Mouse (Mus musculus) limb, embryonic 12.5 days (tissue): ENCODE data around the gene Zfp983. TPM values are rescaled to one million over a fixed set of nuclear protein-coding genes. Genes with fewer than 3 reads are reported as not detected.

Experiments used
- ATAC-seq: fragments of 200-750 bp; cut with Nextera tagmentation; 2 replicates; pipeline ENCODE4 v1.8.0; 2017; ENCODE audit warnings: low read depth, moderate TSS enrichment; ENCODE audit not compliant: insufficient number of reproducible peaks, insufficient read depth, low FRiP score, low TSS enrichment
- H3K27ac ChIP-seq: fragments of 300-500 bp; sonication (generic); 2 replicates; pipeline ENCODE4 v1.5.1; 2016; ENCODE audit warnings: mild to moderate bottlenecking, moderate library complexity
- H3K27me3 ChIP-seq: fragments of 300-500 bp; sonication (generic); 2 replicates; pipeline ENCODE4 v1.6.1; 2016; ENCODE audit warnings: mild to moderate bottlenecking, moderate library complexity
- H3K36me3 ChIP-seq: fragments of 300-500 bp; sonication (generic); 2 replicates; pipeline ENCODE4 v1.6.1; 2016; ENCODE audit warnings: mild to moderate bottlenecking, moderate library complexity
- H3K4me1 ChIP-seq: fragments of 300-500 bp; sonication (generic); replicated peaks from 2 replicates; pipeline ENCODE4 v1.6.1; 2016
- H3K4me2 ChIP-seq: fragments of 300-500 bp; sonication (generic); 2 replicates; pipeline ENCODE4 v1.6.1; 2016; ENCODE audit warnings: mild to moderate bottlenecking, moderate library complexity
- H3K4me3 ChIP-seq: fragments of 300-500 bp; sonication (generic); replicated peaks from 2 replicates; pipeline ENCODE4 v1.5.1; 2016; ENCODE audit warnings: mild to moderate bottlenecking
- H3K9ac ChIP-seq: fragments of 300-500 bp; sonication (generic); replicated peaks from 2 replicates; pipeline ENCODE4 v1.6.1; 2016; ENCODE audit warnings: mild to moderate bottlenecking, moderate library complexity
- H3K9me3 ChIP-seq: fragments of 300-500 bp; sonication (generic); 2 replicates; pipeline ENCODE4 v1.6.1; 2016; ENCODE audit warnings: mild to moderate bottlenecking, moderate library complexity
- WGBS: fragments of 180-500 bp; shearing (Covaris S2); methylation state at CpG from one replicate; pipeline ENCODE4 v1.1.7; 2016; 5-methylcytosine and 5-hydroxymethylcytosine counted together
- polyA plus RNA-seq: library from polyadenylated mRNA; unstranded; fragments of >200 nt; fragmentation: Nextera tagmentation; extraction: Ambion mirVana; gene quantifications from 2 replicates; pipeline ENCODE4 v1.2.1, GENCODE M21; 2016

Gene Zfp983
- polyA plus RNA-seq, 1 experiment from 2014 or later, result 5.2 TPM

GRCm38 (mm10) chr17:21693342-21693741 lies 42.9 kb downstream of the Zfp983 start:
- Histone ChIP-seq H3K4me1 (no peaks in the 10 kb centered on the region), H3K9ac (no peak overlapping the region), H3K4me2 (no peak overlapping the region), H3K27me3 (no peaks in the 10 kb centered on the region), H3K27ac (no peak overlapping the region), H3K36me3 (peaks cover 31% of the 10 kb centered on the region), H3K4me3 (no peak overlapping the region), H3K9me3 (no peaks in the 10 kb centered on the region)
- no peak for ATAC-seq
- WGBS, result 82% methylated on average over 3 of the region's 3 CpGs

DNA sequence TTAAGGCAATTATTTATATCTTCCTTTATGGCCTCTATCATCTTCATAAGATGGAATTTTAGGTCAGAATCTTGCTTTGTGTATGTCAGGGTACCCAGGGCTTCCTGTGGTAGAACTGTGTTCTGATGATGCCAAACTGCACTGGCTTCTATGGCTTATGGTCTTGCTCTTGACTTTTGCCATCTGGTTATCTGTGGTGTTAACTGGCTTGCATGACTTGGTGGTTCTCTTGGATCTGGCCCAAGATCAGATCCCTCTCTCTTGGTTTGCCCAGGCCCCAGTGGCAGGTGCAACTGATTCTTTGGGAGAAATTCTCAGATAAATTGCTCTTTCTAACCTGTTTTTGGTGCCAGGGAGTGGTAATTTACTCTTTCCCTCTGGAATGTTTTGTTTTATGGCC lies 45.6 kb downstream of the Zfp983 start:
- no peaks in the 10 kb centered on the region for H3K9me3 ChIP-seq
- no peak overlapping the region for H3K27ac ChIP-seq
- no peak overlapping the region for H3K4me2 ChIP-seq
- no peak overlapping the region for H3K9ac ChIP-seq
- peaks cover 9% of the 10 kb centered on the region for H3K36me3 ChIP-seq
- no peak overlapping the region for H3K4me3 ChIP-seq
- ATAC-seq, result no peak
- H3K27me3 ChIP-seq, result no peaks in the 10 kb centered on the region
- no peaks in the 10 kb centered on the region for H3K4me1 ChIP-seq

GRCm38 (mm10) chr17:21702281-21703240 lies 52.1 kb downstream of the Zfp983 start:
- no peaks in the 10 kb centered on the region for H3K9me3 ChIP-seq
- ATAC-seq, result no peak
- 48% methylated on average over 5 of the region's 5 CpGs for WGBS
- H3K4me1 ChIP-seq, result no peaks in the 10 kb centered on the region
- no peak overlapping the region for H3K4me2 ChIP-seq
- no peaks in the 10 kb centered on the region for H3K36me3 ChIP-seq
- no peak overlapping the region for H3K27ac ChIP-seq
- H3K27me3 ChIP-seq, result no peaks in the 10 kb centered on the region
- H3K9ac ChIP-seq, result no peak overlapping the region
- no peak overlapping the region for H3K4me3 ChIP-seq

GRCm38 (mm10) chr17:21703414-21703813 lies 53.0 kb downstream of the Zfp983 start:
- Histone ChIP-seq H3K36me3 (no peaks in the 10 kb centered on the region), H3K9ac (no peak overlapping the region), H3K9me3 (no peaks in the 10 kb centered on the region), H3K27me3 (no peaks in the 10 kb centered on the region), H3K4me2 (no peak overlapping the region), H3K27ac (no peak overlapping the region), H3K4me1 (peaks cover under 1% of the 10 kb centered on the region; the same call in 1 of the 2 replicates), H3K4me3 (no peak overlapping the region)
- ATAC-seq, result no peak
- WGBS, result 86% methylated on average over 1 of the region's 1 CpGs

DNA sequence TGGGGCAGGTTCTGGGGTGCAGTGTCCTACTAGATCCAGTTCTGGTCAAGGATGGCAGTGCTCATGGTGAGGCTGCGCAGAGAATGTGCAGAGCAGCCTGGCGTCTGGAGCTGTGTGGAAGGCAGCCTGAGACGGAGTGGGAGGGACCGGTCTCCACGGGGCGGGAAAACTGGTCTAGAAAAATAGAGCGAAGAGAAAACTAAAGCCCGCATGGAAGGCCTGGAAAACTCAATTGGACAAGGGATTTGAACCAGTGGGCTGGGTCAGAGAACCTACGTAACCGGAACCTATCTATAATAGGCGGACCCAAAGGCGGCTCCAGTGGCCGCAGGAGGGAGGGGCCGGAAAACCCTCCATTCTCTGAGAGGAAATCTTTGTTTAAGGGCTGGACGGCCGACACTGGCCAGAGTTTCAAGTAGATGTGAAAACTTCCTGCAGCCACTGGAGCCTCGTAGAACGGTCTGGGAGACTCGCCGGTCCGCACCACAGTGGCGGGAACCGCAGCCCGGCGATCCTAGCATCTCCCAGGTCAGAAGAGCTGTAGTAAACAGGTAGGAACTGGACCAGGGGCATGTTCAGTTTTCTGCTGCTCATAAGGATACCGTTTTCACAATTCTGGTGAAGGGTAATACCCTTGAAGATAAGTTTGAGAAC lies 57.0 kb downstream of the Zfp983 start, which contains the start of gene Zfp760:
TSS of gene Zfp760 (plus strand) at position 399 of the 654 bp plus-strand sequence.
- whole genome bisulfite sequencing, result 6% methylated on average over 26 of the region's 26 CpGs
- peak; percentile 99 for ATAC-seq
- no peaks in the 10 kb centered on the region for H3K9me3 ChIP-seq

DNA sequence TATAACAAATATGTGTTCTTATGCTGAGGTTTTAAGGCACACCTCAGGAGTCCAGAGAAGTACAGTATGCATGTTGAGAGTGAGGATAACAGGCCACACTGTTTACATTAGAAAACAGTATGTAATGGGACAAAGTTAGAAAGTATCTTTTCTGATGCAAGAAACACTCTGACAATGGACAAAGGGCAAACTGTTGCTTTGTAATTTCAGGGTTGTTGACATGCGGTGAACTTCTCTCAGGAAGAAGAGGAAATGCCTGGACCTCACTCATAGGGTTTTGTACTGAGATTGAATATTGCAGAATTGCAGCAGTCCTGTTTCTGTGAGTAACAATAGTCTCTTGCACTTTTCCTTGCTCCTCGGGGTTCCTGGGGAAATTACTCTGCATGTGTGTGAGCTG lies 58.0 kb downstream of the Zfp983 start:
- Histone ChIP-seq H3K27ac (no peak overlapping the region), H3K4me2 (peak overlapping the region; percentile 64), H3K9me3 (no peaks in the 10 kb centered on the region), H3K36me3 (peaks cover 25% of the 10 kb centered on the region), H3K4me1 (peaks cover 7% of the 10 kb centered on the region), H3K9ac (peak overlapping the region; percentile 69), H3K4me3 (peak overlapping the region; percentile 68), H3K27me3 (no peaks in the 10 kb centered on the region)
- no peak for ATAC-seq
- 47% methylated on average over 2 of the region's 2 CpGs for WGBS

More for the DNA sequence above, 57.0 kb downstream of the Zfp983 start, which contains the start of gene Zfp760:
- Histone ChIP-seq H3K36me3 (peaks cover 19% of the 10 kb centered on the region), H3K4me3 (peak within 1 kb of the TSS; percentile 68), H3K4me2 (peak within 1 kb of the TSS; percentile 64), H3K27me3 (no peaks in the 10 kb centered on the region), H3K27ac (peak within 1 kb of the TSS; percentile 97), H3K9ac (peak within 1 kb of the TSS; percentile 69), H3K4me1 (peaks cover 7% of the 10 kb centered on the region)

Other genes starting within 250 kb of the Zfp983 start
- gene Zfp54, start 227.4 kb upstream of the Zfp983 start, polyA plus RNA-seq, result 2.4 and 2.8 TPM in 2 replicates
- gene Zfp51, start 200.2 kb upstream of the Zfp983 start, polyA plus RNA-seq, result 15.4 and 16.3 TPM in 2 replicates
- gene Zfp53, start 161.6 kb upstream of the Zfp983 start, polyA plus RNA-seq, result 9.6 TPM in 2 replicates
- gene Zfp52, start 115.1 kb upstream of the Zfp983 start, polyA plus RNA-seq, result 3.2 and 4.0 TPM in 2 replicates
- gene Zfp948, start 83.6 kb upstream of the Zfp983 start, polyA plus RNA-seq, result 12.2 and 13.5 TPM in 2 replicates
- 7.6 and 9.0 TPM in 2 replicates for gene Gm10226, start 41.2 kb downstream of the Zfp983 start, polyA plus RNA-seq
- gene Zfp760, start 57.1 kb downstream of the Zfp983 start, polyA plus RNA-seq, result 18.9 and 20.5 TPM in 2 replicates
- 10.3 and 10.9 TPM in 2 replicates for gene Zfp229, start 80.2 kb downstream of the Zfp983 start, polyA plus RNA-seq
- 7.9 and 8.1 TPM in 2 replicates for gene Zfp820, start 195.1 kb downstream of the Zfp983 start, polyA plus RNA-seq